Mouse (Mus musculus): ENCODE results near the gene Zfp292.

DNA sequence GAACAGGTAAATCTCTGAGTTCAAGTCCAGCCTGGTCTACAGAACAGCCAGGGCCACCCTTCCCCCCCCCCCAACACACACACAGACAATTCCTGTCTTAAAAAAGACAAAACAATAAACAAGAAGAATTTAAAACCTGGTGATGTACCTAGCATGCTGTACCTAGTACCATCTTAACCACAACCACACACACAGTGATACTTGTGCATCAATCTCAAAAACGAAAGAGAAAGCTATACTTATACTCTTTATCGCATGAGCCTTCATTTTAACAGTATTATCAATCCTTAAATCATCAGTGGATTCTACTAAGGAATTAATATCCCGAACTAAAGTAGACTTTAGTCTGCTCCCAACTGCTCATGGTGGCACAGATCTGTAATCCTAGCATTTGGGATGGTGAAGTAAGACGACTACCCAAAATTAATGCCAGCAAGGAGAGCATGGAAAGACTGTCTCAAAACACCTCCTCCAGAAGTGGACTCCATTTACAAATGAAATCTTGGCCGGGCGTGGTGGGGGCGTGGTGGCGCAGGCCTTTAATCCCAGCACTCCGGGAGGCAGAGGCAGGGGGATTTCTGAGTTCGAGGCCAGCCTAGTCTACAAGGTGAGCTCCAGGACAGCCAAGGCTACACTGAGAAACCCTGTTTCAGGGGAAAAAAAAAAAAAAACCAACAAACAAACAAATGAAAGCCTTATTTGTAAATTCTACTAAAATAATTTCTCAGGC is 1.7 kb downstream of the Zfp292 start:
- no peak for TF ChIP-seq TAL1 (IDR thresholded peaks at IDR 0.05; ENCODE audit: low read length)
- no peak for TF ChIP-seq GATA1 (IDR thresholded peaks at IDR 0.05; ENCODE audit: low read length)

Measured in erythroblast, embryonic 14.5 days (primary cell).